Mouse (Mus musculus) neural tube, embryonic 15.5 days (tissue): Measurements from ENCODE around the gene Mrps27. TPM values are rescaled to one million over a fixed set of nuclear protein-coding genes. Genes with fewer than 3 reads are reported as not detected.

ENCODE experiments used
- ATAC-seq: fragments of 200-750 bp; cut with Nextera tagmentation; 2 replicates; pipeline ENCODE4 v1.8.0; 2017; ENCODE audit warnings: mild to moderate bottlenecking, moderate TSS enrichment, moderate library complexity; ENCODE audit not compliant: low FRiP score
- H3K27ac ChIP-seq: fragments of 300-500 bp; sonication (generic); replicated peaks from 2 replicates; pipeline ENCODE4 v1.5.1; 2015; ENCODE audit warnings: mild to moderate bottlenecking, inconsistent platforms
- H3K27me3 ChIP-seq: fragments of 300-500 bp; sonication (generic); replicated peaks from 2 replicates; pipeline ENCODE4 v1.6.1; 2015; ENCODE audit warnings: inconsistent platforms
- H3K36me3 ChIP-seq: fragments of 300-500 bp; sonication (generic); 2 replicates; pipeline ENCODE4 v1.6.1; 2015; ENCODE audit warnings: inconsistent platforms
- H3K4me1 ChIP-seq: fragments of 300-500 bp; sonication (generic); 2 replicates; pipeline ENCODE4 v1.6.1; 2015; ENCODE audit warnings: inconsistent platforms
- H3K4me2 ChIP-seq: fragments of 300-500 bp; sonication (generic); 2 replicates; pipeline ENCODE4 v1.6.1; 2015; ENCODE audit warnings: inconsistent platforms, mild to moderate bottlenecking, moderate library complexity
- H3K4me3 ChIP-seq: fragments of 300-500 bp; sonication (generic); replicated peaks from 2 replicates; pipeline ENCODE4 v1.5.1; 2015; ENCODE audit warnings: mild to moderate bottlenecking, inconsistent platforms
- H3K9ac ChIP-seq: fragments of 300-500 bp; sonication (generic); replicated peaks from 2 replicates; pipeline ENCODE4 v1.6.1; 2015; ENCODE audit warnings: mild to moderate bottlenecking, inconsistent platforms
- H3K9me3 ChIP-seq: fragments of 300-500 bp; sonication (generic); replicated peaks from 2 replicates; pipeline ENCODE4 v1.6.1; 2016; ENCODE audit warnings: inconsistent platforms
- WGBS: fragments of 180-500 bp; shearing (Covaris S2); methylation state at CpG from one replicate; pipeline ENCODE4 v1.1.7; 2015; ENCODE audit warnings: mixed read lengths; 5-methylcytosine and 5-hydroxymethylcytosine counted together
- polyA plus RNA-seq: library from polyadenylated mRNA; unstranded; fragments of >200 nt; fragmentation: Nextera tagmentation; extraction: Ambion mirVana; gene quantifications from 2 replicates; pipeline ENCODE4 v1.2.1, GENCODE M21; 2015

Gene Mrps27
- polyA plus RNA-seq, 1 experiment from 2014 or later = 40.9 TPM

- H3K4me2 ChIP-seq = peak overlapping the region; percentile 75
- H3K4me1 ChIP-seq = peaks cover 7% of the 10 kb centered on the region
- WGBS = 10% methylated on average over 28 of the region's 28 CpGs
- peak; percentile 100 for ATAC-seq
- H3K27me3 ChIP-seq = no peaks in the 10 kb centered on the region
- peak overlapping the region; percentile 45 for H3K9ac ChIP-seq
- H3K9me3 ChIP-seq = no peaks in the 10 kb centered on the region
- H3K27ac ChIP-seq = peak overlapping the region; percentile 88
- H3K36me3 ChIP-seq = peaks cover 20% of the 10 kb centered on the region
- peak overlapping the region; percentile 49 for H3K4me3 ChIP-seq
Measured at GRCm38 (mm10) chr13:99352758-99353489, 8.3 kb downstream of the Mrps27 start.

- H3K9me3 ChIP-seq = no peaks in the 10 kb centered on the region
- no peak for ATAC-seq
- 9% methylated on average over 7 of the region's 7 CpGs for WGBS
- H3K27me3 ChIP-seq = no peaks in the 10 kb centered on the region
- peak overlapping the region; percentile 49 for H3K4me3 ChIP-seq
- peaks cover 15% of the 10 kb centered on the region for H3K36me3 ChIP-seq
- H3K4me2 ChIP-seq = peak overlapping the region; percentile 75
- peaks cover 7% of the 10 kb centered on the region for H3K4me1 ChIP-seq
- peak overlapping the region; percentile 45 for H3K9ac ChIP-seq
- peak overlapping the region; percentile 88 for H3K27ac ChIP-seq
Measured at GRCm38 (mm10) chr13:99353490-99353851, 8.9 kb downstream of the Mrps27 start.

- peaks cover 7% of the 10 kb centered on the region for H3K4me1 ChIP-seq
- WGBS = 84% methylated on average over 6 of the region's 6 CpGs
- H3K9ac ChIP-seq = no peak overlapping the region
- H3K4me2 ChIP-seq = no peak overlapping the region
- peaks cover 7% of the 10 kb centered on the region for H3K36me3 ChIP-seq
- ATAC-seq = no peak
- H3K9me3 ChIP-seq = no peaks in the 10 kb centered on the region
- H3K27ac ChIP-seq = no peak overlapping the region
- H3K27me3 ChIP-seq = no peaks in the 10 kb centered on the region
- no peak overlapping the region for H3K4me3 ChIP-seq
Measured at GRCm38 (mm10) chr13:99355072-99355471, 10.5 kb downstream of the Mrps27 start.

DNA sequence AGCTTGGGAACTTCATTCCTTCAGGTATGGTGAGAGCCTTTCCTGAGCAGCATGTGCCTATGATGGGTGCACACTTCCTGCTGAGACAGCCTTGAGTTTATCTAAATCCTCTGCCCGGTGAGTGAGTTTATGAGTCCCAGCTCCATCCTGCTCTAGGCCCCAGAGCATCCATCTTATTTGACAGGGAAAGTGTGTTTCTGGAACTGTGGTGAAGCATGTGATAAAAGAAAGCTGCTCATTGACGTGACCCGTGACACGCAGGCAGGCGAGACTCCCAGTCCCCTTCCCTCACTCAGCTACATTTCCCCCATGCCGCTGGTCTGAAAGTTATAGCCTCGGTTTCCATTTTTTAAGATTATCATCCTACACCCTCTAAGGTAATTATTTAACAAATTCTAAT lies 11.3 kb downstream of the Mrps27 start:
- Histone ChIP-seq H3K4me2 (no peak overlapping the region), H3K36me3 (0 out of 2 replicates have a peak, but pooled peaks cover 6% of the 10 kb centered on the region), H3K9me3 (no peaks in the 10 kb centered on the region), H3K4me3 (no peak overlapping the region), H3K27me3 (no peaks in the 10 kb centered on the region), H3K9ac (no peak overlapping the region), H3K4me1 (peaks cover 7% of the 10 kb centered on the region), H3K27ac (no peak overlapping the region)
- WGBS = 65% methylated on average over 7 of the region's 7 CpGs
- ATAC-seq = no peak

- no peaks in the 10 kb centered on the region for H3K9me3 ChIP-seq
- 0 out of 2 replicates have a peak, but pooled peaks cover 2% of the 10 kb centered on the region for H3K36me3 ChIP-seq
- WGBS = 35% methylated on average over 9 of the region's 9 CpGs
- ATAC-seq = no peak
- no peaks in the 10 kb centered on the region for H3K27me3 ChIP-seq
- no peak overlapping the region for H3K27ac ChIP-seq
- peaks cover 7% of the 10 kb centered on the region for H3K4me1 ChIP-seq
- H3K9ac ChIP-seq = no peak overlapping the region
- H3K4me2 ChIP-seq = no peak overlapping the region
- no peak overlapping the region for H3K4me3 ChIP-seq
Measured at GRCm38 (mm10) chr13:99356428-99357265, 12.1 kb downstream of the Mrps27 start.

DNA sequence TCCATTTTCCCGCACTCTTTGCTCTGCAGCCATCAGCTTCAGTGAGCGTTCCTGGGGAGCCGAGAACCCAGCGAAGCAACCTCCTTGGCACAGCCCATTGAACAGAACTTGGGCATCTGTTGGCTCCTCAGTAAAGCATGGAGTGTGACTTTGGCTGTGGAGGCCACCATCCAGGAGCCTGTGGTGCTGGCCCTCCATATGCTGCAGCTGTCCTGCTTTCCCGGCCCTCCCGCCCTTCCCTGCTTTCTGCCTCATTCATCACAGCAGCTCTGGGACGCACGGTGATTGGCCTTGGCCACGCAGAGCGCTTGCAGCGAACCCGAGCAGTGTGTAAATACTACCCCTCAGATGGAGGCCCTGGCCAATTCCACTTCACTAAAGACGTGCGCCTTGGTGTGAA lies 14.3 kb downstream of the Mrps27 start:
- H3K9me3 ChIP-seq = no peaks in the 10 kb centered on the region
- no peaks in the 10 kb centered on the region for H3K36me3 ChIP-seq
- no peak overlapping the region for H3K9ac ChIP-seq
- no peak overlapping the region for H3K4me3 ChIP-seq
- H3K27me3 ChIP-seq = no peaks in the 10 kb centered on the region
- H3K4me1 ChIP-seq = peaks cover 1% of the 10 kb centered on the region; the same call in 1 of the 2 replicates
- ATAC-seq = no peak
- WGBS = 66% methylated on average over 14 of the region's 14 CpGs
- no peak overlapping the region for H3K4me2 ChIP-seq
- no peak overlapping the region for H3K27ac ChIP-seq

GRCm38 (mm10) chr13:99363866-99364265 lies 19.3 kb downstream of the Mrps27 start:
- Histone ChIP-seq H3K4me2 (no peak overlapping the region), H3K27me3 (no peaks in the 10 kb centered on the region), H3K36me3 (peaks cover 5% of the 10 kb centered on the region; the same call in 1 of the 2 replicates), H3K4me3 (no peak overlapping the region), H3K4me1 (no peaks in the 10 kb centered on the region), H3K27ac (no peak overlapping the region), H3K9ac (no peak overlapping the region), H3K9me3 (no peaks in the 10 kb centered on the region)
- ATAC-seq = no peak
- 47% methylated on average over 4 of the region's 4 CpGs for WGBS

GRCm38 (mm10) chr13:99366422-99367175 lies 22.0 kb downstream of the Mrps27 start:
- Histone ChIP-seq H3K27ac (no peak overlapping the region), H3K4me3 (no peak overlapping the region), H3K9ac (no peak overlapping the region)

GRCm38 (mm10) chr13:99367554-99368174 lies 23.1 kb downstream of the Mrps27 start:
- no peak overlapping the region for H3K9ac ChIP-seq
- peaks cover 5% of the 10 kb centered on the region; the same call in 1 of the 2 replicates for H3K36me3 ChIP-seq
- no peaks in the 10 kb centered on the region for H3K9me3 ChIP-seq
- no peak overlapping the region for H3K4me2 ChIP-seq
- H3K4me1 ChIP-seq = no peaks in the 10 kb centered on the region
- 86% methylated on average over 12 of the region's 12 CpGs for WGBS
- H3K27me3 ChIP-seq = no peaks in the 10 kb centered on the region
- H3K4me3 ChIP-seq = no peak overlapping the region
- ATAC-seq = no peak
- no peak overlapping the region for H3K27ac ChIP-seq

More at GRCm38 (mm10) chr13:99366422-99367175, 22.0 kb downstream of the Mrps27 start:
- Histone ChIP-seq H3K4me2 (no peak overlapping the region), H3K27me3 (no peaks in the 10 kb centered on the region), H3K4me1 (no peaks in the 10 kb centered on the region), H3K9me3 (no peaks in the 10 kb centered on the region), H3K36me3 (peaks cover 5% of the 10 kb centered on the region; the same call in 1 of the 2 replicates)
- no peak for ATAC-seq
- WGBS = 93% methylated on average over 5 of the region's 5 CpGs

- WGBS = 51% methylated on average over 12 of the region's 12 CpGs
- ATAC-seq = no peak
- Histone ChIP-seq H3K4me2 (no peak overlapping the region), H3K27me3 (no peaks in the 10 kb centered on the region), H3K4me3 (no peak overlapping the region), H3K27ac (no peak overlapping the region), H3K9ac (no peak overlapping the region), H3K9me3 (no peaks in the 10 kb centered on the region), H3K4me1 (no peaks in the 10 kb centered on the region), H3K36me3 (peaks cover 5% of the 10 kb centered on the region; the same call in 1 of the 2 replicates)
Measured at GRCm38 (mm10) chr13:99369103-99369502, 24.5 kb downstream of the Mrps27 start.

- H3K27me3 ChIP-seq = no peaks in the 10 kb centered on the region
- H3K4me3 ChIP-seq = no peak overlapping the region
- H3K4me2 ChIP-seq = no peak overlapping the region
- no peak for ATAC-seq
- no peak overlapping the region for H3K27ac ChIP-seq
- no peaks in the 10 kb centered on the region for H3K36me3 ChIP-seq
- H3K9me3 ChIP-seq = no peaks in the 10 kb centered on the region
- 0 out of 2 replicates have a peak, but pooled peaks cover 3% of the 10 kb centered on the region for H3K4me1 ChIP-seq
- no peak overlapping the region for H3K9ac ChIP-seq
- 81% methylated on average over 5 of the region's 5 CpGs for WGBS
Measured at GRCm38 (mm10) chr13:99371285-99371684, 26.7 kb downstream of the Mrps27 start.
